Mouse (Mus musculus): ENCODE data around the gene Vasn.

Vasn gene

DNA sequence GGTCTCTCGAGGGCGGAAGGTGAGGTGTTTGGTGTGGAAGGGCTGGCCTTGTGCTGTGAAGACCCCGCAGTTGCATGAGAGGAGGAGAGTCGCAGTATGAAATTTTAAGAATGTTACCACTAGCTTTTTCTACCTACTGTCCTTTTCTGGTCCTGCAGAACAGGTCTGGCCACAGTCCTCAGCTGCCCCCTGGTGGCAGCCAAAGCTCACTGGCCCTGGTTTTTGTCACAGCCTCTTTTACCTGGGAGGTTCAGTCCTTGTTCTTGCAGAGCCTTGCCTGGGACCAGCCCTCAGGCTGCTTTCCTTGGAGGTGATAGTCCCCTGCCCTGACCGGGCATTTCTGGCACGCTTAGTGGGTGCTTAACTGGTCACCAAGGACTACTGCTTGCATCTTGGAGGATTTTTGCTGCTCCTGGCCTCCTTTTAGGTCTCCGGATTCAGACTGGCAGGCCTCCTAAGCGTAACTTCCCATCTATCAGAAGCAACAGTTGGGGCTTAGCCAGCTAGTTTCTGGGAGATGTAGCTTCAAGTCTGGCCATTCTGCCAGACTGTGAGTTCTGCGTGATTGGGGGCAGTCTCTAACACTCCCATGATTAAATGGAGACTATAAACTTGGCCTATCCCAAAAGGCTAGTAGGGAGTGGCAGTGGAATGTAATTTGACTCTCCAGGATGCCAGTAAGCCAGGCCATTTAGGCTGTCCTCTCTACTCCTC lies 31.8 kb upstream of the Vasn start:
- peak; percentile 92 for DNase-seq

DNA sequence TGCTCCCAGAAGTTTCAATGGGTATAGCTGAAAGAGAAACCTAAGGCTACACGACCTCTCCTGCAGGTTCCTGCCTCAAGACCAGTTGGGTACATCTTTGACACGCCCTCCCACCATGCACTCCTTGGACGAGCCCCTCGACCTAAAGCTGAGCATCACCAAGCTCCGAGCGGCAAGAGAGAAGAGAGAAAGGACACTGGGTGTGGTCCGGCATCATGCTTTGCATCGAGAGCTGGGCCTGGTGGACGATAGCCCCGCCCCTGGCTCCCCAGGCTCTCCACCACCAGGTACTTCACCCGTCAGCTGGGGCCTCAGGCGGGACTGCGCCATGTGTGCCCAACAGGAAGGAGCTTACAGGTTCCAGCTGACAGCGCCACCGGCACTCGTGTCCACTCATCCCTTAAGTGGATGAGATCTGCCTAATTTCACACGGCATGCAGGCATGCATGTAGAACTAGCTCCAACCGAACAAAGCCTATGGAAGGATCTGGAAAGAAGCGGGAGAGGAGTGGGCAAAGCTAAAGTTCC lies 31.1 kb upstream of the Vasn start:
- DNase-seq: no peak

DNA sequence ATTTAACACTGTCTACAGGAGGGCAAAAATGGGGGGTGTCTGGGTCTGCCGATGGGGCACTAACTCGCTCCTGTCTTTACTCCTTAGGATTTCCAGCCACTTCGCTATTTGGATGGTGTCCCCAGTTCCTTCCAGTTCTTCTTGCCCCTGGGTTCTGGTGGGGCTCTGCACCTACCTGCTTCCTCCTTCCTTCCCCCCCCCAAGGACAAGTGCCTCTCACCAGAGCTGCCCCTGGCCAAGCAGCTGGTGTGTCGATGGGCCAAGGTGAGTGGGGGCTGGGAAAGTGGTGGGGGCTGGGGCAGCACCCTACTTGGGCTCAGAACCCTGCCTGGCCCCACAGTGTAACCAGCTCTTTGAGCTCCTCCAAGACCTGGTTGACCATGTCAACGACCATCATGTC lies 28.5 kb upstream of the Vasn start:
- DNase-seq: no peak

DNA sequence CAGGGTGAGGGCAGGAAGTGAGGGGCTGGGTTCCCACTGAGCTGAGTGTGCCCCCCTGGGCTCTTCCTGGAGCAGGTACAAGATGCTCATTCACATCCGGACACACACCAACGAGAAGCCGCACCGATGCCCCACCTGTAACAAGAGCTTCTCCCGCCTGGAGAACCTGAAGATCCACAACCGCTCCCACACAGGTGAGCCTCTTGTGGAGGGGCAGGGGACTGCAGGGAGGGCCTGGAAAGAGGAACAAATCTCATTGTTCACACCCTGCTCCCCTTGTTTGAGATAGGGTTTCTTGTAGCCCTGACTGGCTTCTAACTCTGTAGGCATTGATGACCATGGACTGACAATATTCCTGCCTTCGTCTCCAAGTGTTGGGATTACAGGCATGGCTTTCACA lies 28.1 kb upstream of the Vasn start:
- no peak for DNase-seq

DNA sequence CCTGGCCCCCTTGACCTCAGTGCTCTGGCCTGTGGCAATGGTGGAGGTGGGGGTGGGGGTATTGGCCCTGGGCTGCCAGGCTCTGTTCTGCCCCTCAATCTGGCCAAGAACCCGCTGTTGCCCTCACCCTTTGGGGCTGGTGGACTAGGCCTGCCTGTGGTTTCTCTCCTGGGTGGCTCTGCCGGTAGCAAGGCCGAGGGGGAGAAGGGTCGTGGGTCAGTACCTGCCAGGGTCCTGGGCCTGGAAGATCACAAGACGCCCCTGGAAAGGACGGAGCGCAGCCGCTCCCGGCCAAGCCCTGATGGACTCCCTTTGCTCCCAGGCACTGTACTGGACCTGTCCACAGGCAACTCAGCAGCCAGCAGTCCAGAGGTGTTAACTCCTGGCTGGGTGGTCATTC lies 26.0 kb upstream of the Vasn start:
- no peak for DNase-seq

DNA sequence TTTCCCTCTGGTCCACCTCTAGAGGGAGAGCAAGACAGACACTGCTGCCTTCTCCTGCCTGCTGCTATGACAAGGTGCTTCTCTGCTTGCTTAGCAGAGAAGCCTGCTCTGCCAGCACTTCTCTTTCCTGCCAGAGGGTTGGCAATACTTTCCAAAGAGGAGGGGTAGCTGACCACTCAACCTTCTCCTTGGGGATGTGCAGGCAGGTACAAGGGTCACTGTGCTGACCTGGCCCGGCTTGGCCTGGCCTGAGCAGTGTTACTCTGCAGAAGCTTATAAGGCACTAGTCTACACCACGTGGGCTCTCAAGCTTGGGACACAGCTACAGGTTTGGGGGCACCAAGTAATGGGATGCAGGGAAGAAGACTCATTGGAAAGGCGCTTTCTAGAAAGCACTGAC lies 25.1 kb upstream of the Vasn start:
- peak; percentile 93 for DNase-seq

DNA sequence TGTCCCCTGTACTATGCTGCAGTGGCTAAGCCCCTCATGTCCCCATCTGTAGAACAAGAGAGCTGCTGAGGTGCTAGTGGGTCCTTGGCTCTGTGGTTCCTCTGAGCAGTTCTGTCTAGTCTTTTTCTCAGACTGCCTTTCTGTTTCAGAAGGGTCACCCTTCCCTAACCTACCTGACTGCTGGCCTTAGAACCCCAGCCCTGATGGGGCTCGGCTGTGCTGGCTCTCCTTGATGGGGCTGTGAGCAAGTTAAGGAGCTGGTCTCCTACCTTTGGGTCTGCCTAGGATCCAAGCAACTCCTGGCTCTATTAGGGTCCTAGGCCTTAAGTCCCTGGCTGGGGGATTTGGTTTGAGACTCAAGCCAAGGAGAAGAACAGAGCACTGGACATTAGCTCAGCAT lies 24.4 kb upstream of the Vasn start:
- no peak for DNase-seq

DNA sequence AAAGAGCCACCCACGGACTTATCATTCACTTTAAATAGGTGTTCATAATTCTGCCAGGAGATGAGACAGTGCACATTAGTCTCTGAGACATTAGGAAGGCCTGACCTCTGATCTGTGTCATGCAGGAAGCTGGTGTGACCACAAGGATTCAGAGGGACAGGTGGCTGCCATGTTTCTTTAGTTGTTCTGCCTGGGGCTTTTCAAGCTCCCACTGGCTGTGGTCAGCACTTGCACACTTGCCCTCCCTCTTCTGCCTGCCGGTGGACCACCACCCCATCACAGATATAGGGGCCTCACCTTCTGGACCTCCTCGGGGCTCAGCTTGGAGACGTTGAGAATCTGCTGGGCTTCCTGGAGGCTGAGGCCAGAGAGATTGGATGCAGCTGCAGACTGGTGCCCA lies 22.9 kb upstream of the Vasn start:
- no peak for DNase-seq

DNA sequence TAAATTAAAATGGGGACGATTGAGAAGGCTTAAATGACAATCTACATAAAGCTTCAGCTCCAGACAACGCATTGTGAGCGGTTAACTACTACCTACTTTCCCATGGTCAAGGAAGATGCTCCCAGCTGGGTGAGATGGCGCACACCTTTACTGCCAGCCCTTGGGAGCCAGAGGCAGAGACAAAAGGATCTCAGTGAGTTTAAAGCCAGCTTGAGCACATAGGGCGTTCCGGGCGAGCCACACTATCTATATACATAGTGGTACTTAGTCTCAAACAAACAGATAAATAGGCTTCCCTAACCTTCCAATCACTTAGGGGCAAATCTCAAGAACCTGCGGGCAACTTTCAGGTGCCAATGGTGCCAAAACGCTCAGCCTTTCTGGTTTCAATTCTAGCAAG lies 15.7 kb upstream of the Vasn start:
- no peak for DNase-seq

DNA sequence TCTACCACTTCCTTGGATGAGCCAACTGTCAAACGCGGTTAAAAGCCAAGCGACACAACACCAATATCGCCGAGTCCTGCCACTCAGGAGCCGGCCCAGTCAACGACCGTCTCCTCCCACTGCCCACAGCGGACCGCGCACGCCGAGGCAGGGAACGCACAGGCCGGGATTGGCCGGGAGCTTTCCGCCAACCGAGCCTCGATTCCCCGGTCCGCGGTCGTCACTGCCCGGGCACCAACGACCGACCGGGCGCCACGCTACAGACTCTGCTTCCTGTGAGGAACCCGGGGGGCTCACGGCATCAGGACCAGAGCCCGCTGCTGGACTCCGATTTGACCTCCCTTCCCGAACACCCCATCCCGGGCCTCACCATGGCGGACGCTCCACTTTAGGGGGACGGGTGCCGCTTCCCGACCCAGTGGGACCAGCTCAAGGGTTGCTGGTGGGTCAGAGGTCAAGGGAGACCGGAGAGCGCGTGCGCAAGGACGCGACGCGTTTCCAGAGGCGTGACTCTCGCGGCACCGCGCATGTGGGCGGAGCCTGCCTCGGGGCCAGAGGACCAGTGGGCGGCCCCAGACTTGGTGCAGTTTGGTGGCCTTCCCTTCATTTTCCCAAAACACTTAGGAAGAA lies 15.1 kb upstream of the Vasn start, which contains the start of gene Pam16:
Pam16 (minus strand) TSS at position 508 of the 630 bp plus-strand sequence.
- peak; percentile 95 for DNase-seq

DNA sequence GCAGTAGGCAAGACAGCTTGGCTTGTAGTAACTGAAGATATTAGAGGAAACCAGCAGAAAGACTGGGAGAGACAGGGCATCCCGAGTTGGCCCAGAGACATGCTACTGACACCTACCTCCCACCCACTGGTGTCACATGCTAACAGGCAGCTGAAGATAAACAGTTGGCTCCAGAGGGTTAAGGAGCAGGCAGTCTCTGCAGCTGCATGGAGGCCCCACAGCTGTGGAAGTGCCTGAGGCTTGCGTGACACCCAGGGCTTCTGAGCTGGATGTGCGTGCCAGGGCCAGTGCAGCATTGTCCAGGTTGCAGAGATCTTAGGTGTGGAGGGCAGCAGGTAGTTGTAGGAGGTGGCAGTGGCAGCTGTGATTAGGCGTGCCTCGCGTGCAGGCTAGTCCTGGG lies 12.6 kb upstream of the Vasn start:
- no peak for DNase-seq

DNA sequence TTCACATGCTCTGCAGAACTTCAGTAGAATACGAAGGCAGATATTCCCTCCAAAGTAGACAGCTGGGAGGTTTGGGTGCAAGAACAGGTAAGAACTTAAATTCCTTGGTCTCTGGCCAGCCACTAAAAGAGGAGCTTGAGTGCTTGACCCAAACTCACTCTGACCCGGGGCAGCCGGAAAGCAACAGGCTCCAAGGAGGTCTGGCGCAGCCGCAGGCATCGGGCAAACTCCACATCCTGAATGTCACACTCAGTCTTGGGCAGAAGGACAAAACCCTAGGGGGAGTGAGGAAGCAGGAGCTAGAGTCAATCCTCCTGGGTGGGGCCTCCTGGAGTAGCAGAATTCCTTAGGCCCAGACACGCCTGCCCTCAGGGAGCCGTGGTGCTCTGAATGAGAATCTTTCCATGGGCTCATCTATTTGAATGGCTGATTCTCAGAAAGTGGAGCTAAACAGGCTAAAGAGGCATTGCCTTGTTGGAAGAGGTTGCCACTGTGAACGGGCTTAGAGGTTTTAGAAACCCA lies 10.8 kb upstream of the Vasn start:
- DNase-seq: peak; percentile 77

DNA sequence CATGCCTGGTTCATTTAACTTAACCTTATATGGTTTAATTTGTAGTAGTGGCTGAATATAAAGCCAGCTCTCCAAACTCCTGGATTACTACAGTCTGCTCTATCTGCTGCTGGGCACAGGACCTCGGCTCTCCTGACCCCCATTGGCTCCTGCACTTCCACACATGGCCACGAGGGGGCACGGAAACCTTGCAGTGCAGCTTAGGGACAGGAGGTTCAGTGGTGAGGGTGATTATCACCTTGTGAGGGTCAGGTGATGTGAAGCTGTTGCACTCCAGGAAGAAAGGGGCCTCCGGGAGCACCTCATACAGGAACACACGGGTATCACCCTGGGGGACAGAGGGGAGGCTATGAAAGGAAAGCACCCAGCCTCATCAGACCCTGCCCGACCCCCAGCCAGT lies 9.8 kb upstream of the Vasn start:
- DNase-seq: peak; percentile 90

DNA sequence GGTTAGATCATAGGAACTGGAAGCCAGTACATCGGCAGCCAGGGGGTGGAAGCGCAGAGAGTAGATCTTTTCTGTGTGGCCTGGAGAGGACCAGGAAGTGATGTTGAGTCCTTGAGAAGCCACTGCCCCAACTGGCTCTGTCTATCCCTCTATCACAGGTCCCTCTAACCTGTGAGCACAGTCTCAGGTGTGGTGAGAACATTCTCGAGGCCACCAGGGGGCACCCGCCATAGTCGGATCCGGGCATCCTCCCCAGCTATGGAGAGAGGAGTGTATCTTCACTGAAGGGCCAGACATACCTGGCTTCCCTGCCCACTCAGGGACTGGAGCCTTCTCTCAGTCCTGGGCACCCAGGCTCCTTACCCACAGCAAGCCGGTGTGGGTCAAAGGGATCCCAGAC lies 7.7 kb upstream of the Vasn start:
- peak; percentile 75 for DNase-seq

DNA sequence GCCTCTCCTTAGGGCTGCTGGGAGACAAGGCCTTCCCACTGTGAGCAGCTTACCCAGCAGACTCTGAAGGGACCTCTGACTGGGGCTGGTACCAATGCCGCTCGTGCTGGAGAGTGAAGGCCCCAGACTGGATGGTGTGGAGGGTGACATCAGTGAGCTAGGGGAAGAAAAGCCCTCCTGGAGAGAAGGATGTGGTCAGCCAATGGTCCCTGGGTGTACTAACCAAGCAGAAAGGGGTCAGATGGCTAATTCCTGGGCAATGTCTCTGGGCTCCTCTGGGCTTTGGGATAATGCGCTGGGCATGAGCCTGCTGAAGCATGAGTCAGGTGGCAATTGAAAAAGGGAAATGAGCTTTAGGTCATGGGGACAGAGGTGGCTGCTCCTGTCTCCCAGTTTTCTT lies 6.1 kb upstream of the Vasn start:
- DNase-seq: no peak

DNA sequence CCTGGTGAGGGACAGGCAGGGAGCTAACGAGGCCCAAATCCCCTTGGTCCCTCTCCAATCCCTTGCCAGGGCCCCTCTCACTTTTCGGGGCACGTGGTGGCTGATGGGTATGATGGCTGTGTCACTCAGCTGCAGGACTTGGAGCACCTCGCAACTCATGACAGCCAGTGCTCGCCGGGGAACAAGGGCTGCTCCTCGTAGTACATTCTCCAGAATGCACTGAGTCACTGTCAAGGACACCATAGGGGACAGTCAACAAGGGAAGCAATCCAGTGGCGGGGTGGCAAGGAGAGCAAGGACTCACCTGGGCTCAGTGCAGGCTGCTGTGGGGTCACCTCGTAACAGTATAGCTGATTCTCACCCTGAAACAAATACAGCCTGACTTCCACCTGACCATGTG lies 5.1 kb upstream of the Vasn start:
- no peak for DNase-seq

DNA sequence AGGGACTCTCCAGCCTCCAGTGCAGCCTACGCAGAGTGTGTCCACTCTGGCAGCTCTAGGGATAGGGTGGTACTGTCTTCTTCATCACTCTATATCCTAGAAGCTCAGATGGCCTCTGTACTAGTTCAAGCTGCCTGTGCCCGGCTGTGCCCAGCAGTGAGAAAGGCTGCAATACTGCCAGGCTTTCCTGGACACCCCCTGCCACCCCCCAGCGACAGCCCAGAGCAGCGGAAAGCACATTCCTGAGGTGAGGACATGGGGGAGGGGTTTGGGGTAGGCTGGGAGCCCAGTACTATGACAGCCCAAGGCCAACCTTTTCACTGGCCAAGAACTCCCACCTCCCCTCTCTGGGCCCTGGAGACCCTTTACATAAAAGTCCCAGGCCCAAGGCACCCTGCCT lies 4.0 kb upstream of the Vasn start:
- no peak for DNase-seq

DNA sequence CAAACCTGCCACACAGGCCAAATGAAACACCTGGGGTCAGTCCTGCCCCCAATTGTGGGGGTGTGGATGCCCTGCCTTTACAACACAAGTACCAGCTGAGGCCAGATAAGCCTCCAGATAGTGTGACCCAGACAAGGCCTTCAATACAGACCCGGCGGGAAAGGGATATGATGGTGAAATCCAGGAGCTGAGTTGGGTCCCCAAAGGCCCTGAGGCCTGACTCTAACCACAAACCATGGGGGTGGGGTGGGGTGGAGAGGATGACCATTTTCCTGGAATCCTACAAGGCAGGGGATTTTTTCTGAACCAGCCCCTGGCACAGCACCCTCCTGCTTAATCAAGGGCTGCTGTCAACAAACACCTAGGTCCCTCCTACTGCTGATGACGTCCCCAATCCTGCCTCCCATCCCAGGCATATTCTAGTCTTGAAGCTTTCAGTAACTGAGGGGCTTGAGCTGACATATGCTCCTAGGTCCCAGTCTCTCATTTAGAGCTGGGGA lies 800 bp upstream of the Vasn start:
- DNase-seq: no peak

DNA sequence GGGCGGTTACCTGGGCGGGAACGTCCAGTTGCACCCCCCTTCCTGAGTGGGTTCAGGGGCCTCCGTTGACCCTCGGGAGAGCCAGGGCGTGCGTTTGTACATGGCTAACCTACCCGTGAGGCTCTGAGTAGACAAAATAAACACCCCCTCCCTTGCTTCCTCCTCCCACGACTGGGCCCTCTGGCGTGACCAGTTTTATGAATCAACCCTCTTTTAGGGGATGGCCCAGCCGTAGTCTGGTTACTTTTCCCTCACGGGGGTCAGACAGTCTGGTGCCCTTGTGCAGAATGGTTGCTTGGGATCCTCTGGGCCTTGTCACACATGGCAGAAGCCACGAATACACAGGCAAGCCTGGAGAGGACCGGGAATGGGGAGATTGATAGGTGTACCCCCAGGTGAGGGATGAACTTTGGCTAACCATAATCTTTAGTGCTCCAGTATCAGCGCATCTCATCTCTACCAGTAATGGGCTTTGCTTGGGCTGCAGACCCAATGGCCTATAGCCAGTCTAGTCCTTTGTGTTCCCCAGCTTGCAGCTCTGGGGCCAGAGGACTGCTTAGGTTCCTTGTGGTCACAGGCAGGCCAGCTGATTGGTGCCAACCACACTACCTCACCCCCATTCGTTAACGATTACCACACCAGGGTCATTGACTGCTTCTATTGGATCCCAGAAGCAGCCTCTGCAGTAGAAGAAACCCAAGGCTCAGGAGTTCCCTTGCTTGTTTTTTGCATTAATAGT lies 695 bp downstream of the Vasn start:
- peak; percentile 96 for DNase-seq

DNA sequence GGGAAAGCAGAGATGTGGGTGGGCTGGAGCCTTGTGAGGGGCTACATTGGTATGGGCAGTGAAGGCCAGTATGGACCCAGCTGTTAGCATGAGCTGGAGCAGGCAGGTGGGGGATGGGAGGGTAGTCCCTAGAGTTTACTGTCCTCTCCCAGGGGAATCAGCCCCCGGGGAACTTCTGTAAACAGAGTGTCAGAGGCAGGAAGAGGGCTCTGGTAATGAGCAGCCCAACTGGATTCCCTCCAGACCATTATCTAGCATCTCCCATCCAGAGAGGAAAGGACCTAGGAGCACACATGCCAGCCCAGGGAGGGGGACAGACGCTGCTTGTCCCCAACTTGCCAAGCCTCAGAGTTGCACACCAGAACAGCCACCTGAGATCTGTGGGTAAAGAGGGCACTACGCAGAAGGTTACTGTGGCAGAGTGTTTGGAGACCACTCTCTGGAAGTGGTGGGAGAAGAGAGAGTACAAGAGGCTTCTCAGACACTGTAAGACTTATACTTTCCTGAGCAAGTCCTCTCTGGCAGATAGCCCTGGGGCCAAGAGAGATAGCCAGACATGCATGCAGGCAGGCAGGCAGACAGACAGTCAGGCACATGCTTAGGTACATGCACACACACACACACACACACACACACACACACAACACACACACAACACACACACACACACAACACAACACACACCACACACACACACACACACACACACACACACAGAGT lies 1.5 kb downstream of the Vasn start:
- DNase-seq: no peak

DNA sequence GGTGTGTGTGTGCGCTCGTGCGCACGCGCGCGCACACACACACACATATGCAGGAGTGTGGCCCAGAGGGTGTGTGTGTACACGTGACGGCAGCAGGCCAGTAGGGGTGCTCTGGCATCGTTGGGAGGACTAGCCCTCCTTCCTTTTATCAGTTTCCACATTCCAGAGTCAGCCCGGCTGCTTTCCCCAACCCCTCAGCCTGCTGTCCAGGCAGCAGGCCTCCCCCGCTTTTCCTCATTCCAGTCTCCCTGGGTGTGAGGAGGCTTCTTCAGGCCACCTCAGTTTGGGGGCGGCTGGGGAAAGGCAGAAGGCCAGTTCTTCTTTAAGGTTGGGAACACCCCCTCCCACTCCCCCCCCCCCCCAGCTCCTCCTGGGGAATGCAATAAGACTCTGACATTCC lies 2.4 kb downstream of the Vasn start:
- DNase-seq: peak; percentile 67

DNA sequence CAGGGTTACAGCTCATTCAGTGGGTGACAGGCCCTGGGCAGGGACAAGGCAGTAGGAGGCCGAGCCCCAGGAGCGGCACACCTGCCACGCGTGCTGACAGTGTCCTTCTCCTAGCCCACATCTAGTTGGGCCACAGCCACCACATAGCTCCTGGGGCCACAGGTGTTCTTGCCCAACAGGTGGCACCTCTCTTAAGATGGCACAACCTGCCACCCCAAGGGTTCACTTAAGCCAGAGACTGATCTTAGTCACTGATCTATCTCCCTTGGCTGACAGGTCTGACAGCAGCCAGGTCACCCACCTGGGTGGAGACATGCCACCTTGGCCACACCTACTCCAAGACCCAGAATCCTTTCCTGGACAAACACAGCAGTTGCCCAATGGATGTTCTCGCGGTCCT lies 3.2 kb downstream of the Vasn start:
- no peak for DNase-seq

All from kidney, adult 9 months (tissue).